Mouse (Mus musculus) embryo, embryonic 10.5 days (tissue): ENCODE data around the gene Acvrl1.

Source experiments
- DNase-seq: peaks from one replicate; pipeline ENCODE4 v3.0.0-alpha.2; 2015; ENCODE audit warnings: low spot score

The Acvrl1 gene

DNA sequence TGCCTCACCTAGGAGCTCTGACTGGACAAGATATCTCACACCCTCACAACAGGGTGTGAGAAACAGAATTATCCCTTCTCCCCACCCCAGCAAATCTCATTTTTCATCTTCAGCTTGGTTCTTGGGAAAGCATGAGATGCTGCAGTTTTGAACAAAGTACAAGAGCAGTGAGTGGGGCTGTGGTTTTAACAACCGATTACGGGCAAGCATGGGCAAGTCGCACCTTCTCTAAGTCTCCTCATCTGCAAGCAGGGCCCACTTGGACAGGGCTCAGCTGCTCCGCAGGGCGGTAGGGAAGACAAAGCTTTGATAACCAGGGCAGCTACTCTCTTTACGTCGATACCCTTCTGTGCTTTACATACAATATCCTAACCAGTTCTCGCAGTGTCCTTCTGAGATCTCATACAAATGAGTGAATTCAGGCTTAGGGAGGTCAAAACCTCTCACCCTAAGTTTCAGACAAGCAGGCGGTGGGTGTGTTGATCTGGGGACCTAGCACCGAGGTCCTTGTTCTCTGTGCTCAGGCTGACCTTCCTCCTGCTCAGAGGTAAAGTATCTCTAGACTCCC is 42.2 kb downstream of the Acvrl1 start:
- no peak for DNase-seq

DNA sequence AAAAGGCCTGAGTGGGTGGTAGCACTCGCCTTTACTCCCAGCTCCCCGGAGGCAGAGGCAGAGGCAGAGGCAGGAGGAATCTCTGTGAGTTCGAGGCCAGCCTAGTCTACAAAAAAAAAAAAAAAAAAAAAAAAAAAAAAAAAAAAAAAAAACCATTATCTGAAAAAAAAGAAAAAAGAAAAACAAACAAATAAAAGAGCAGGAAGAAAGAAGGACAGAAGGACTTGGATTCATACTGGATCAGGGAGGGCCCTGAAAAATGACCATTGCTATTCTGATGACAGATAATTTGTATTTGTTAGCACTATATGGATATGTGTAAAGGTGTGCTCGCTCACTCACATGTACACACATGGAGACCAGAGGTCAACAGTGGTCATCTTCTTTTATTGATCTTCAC is 43.0 kb downstream of the Acvrl1 start:
- DNase-seq = no peak

GRCm38 (mm10) chr15:101172016-101172415 is 43.7 kb downstream of the Acvrl1 start:
- no peak for DNase-seq

- peak; percentile 94 for DNase-seq
Observed at GRCm38 (mm10) chr15:101173421-101174211, 45.3 kb downstream of the Acvrl1 start, which contains the start of gene Acvr1b. Gene Acvr1b (plus strand): TSS chr15:101174067.

- DNase-seq = no peak
Observed at GRCm38 (mm10) chr15:101174294-101175130, 46.2 kb downstream of the Acvrl1 start.

DNA sequence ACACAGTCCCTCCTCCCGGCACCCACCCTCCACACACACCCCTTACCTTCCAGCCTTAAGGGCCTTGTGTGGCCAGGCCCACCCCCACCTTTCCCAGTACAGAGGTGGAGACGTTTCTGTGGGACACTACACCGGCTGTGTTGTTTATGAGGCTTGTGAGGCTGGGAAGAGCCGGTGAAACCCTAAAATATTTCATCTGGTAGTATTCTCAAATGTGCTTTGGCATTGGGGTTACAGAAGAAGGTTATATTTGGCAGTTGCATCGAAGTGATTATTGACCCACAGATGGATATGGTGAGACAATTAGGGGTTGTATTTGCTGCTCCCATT is 46.8 kb downstream of the Acvrl1 start:
- DNase-seq = no peak

DNA sequence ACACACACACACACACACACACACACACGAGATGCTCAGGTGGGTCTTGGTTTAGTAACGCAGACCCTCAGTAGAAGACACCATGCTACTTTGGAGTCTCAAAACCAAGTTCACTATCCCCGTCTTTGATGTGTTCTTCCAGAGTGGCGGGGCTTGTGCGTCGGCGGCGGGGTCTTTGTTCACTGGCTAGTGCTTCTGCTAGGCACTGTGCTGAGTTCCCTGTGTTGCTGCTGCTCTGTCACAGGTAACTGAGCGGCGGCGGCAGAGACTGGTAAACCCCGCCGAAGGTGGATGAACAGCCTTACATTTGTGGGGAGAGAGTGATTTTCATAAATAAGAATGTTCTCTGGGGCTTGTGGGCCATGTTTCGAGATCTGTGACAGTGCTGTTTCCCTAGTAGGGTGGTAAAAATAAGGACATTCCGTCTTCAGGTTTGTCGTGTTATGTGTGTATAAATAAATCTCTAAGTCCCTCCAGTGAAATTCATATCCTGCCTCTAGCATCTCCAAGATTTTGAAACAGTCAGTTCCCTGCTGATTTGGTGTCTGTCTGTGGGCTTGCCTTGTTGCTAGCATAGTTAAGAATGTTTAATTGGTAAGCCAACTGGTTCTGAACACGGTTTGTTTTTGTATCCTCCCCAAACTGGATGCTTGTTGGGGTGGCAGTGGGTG is 47.4 kb downstream of the Acvrl1 start:
- DNase-seq = peak; percentile 50

DNA sequence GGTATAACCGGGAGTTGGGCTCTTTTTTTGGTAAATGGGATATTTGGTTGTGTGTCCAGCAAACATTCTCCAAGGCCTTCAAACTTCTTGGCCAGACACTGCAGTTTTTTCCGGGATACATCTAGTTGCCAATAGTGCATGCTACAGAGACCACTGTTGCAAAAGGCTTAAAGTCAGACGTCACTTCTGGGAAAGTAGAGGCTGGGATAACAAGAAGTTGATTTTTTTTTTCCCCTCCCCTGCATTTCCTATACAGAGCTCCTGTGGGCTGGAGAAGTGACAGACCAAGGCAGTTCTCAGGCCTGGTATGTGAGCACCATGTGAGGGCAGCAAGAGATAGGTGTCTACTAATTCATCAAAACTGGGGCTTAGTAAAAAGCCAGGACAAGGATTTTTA is 48.0 kb downstream of the Acvrl1 start:
- DNase-seq = no peak

GRCm38 (mm10) chr15:101176795-101177691 is 48.7 kb downstream of the Acvrl1 start:
- DNase-seq = no peak

GRCm38 (mm10) chr15:101180363-101181105 is 52.2 kb downstream of the Acvrl1 start:
- no peak for DNase-seq

- DNase-seq = no peak
Observed at GRCm38 (mm10) chr15:101181106-101181466, 52.8 kb downstream of the Acvrl1 start.

DNA sequence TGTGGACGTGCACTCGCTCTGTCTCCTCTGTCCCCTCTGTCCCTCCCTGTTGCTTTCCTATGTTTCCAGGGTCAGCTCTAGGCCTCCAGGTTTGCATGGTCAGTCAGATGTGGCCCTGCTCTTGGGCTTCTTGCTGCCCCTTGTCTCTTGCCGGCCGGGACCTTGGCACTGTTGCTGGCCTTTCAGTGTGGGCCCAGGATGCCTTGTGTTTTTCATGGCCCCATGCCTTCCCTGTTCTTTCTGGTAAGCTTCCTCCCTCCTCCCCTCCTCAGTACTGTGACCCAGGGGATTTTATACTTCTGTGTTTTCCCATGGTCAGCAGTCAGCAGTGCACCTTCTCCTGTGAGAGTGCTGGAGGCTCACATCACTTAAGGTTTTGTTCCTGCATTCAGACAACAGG is 53.2 kb downstream of the Acvrl1 start:
- DNase-seq = no peak

- DNase-seq = no peak
Observed at GRCm38 (mm10) chr15:101182676-101183075, 54.4 kb downstream of the Acvrl1 start.

DNA sequence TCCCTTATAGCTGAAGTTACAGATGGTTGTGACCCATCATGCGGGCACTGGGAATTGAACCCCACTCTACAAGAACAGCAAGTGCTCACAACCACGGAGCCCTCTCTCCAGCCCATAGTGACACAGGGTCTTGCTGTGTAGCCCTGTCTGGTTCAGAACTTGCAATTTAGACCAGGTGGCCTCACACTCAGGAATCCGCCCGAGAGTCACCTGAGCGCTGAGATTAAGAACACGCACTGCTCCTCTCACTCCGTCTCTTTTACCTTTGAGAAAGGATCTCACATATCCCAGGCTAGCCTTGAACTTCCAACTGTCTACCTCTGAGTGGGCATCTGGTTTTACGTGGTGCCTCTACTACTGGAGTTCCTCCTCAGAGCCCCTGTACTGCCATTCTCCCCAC is 56.0 kb downstream of the Acvrl1 start:
- no peak for DNase-seq

DNA sequence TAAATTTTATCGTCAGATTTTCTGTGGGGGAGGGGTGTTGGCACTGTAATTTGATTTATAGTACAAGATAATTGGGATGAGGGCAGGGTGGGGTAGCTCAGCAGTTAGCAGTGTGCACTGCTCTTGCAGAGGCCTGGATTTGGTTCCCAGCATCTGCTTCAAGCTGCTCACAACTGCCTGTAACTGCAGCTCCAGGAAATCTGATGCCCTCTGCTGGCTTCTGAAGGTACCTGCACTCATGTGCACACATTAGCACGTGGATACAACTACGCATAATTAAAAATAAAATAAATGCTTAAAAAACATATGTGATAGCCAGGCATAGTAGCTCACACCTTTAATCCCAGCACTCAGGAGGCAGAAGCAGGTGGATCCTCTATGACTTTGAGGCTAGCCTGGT is 57.2 kb downstream of the Acvrl1 start:
- no peak for DNase-seq

DNA sequence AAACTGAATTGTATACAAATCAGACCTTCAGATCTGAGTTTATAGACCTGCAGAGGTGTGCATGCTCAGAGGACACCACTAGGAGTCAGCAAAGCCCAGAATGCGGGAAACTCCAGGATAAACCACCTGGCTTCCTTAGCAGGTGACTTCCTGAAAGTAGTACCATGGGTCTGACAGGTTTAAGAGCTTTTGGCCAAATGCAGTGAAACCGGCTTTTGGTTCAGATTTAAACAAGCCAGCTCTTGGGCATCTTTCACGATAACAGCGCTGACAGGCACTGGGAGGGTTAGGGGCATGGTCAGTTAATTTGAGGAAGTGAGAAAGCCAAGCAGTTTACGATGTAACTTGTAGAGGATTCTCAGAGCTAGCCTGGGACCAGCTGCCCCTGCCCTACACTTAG is 59.6 kb downstream of the Acvrl1 start:
- DNase-seq = no peak

- DNase-seq = no peak
Observed at GRCm38 (mm10) chr15:101189981-101190761, 61.8 kb downstream of the Acvrl1 start.

GRCm38 (mm10) chr15:101190762-101191150 is 62.4 kb downstream of the Acvrl1 start:
- DNase-seq = no peak

DNA sequence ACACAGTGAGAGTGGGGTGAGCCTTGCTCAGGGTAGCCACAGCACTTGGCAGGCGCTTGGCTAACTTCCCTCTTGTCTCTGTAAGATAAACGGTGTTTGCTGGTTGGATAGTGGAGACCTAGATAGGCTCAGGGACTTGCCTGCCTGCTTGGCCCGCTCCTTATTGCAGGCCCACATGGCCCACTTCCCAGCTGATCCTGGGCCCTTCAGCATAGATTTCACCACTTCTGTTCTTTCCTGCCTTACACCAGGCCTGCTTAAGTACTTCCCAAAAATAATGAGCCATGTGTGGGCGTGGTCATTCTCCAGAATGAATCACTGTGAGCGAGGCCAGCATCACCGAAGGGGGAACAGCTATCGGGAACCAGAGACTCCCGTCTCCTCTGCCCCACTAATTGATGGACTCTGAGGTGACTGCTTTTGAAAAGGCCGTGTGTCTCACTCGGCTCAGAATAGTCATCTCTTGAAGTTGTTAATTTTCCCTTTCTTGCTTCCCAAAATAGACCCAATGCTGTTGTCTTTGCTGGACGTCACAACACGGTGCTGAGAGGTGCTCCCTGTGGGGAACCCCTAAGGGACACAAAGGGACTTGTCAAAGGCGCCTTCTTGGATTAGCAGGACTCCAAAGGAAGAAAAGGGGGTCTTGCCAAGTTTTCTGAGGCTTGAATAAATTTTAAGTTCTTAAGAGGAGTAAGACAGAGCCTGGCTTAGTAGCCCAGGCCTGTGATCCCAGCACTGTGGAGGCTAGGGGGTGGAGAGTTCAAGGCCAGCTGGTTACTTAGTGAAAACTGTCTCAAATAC is 63.3 kb downstream of the Acvrl1 start:
- DNase-seq = peak; percentile 57
